Mouse (Mus musculus) erythroblast, embryonic 14.5 days (primary cell): ENCODE results near the gene Slc8b1.

Source experiments
- GATA1 ChIP-seq: IDR thresholded peaks from 2 replicates; pipeline ENCODE4 v1.6.1; 2012; ENCODE audit warnings: low read length, inconsistent platforms, mixed read lengths
- TAL1 ChIP-seq: IDR thresholded peaks from 3 replicates; pipeline ENCODE4 v1.6.1; 2012; ENCODE audit warnings: low read length, inconsistent platforms, mixed read lengths

GRCm38 (mm10) chr5:120492437-120492836, 18.5 kb upstream of the Slc8b1 start:
- TF ChIP-seq TAL1 (no peak), GATA1 (no peak)
